Mouse (Mus musculus): ENCODE measurements around the gene Cdh4. TPM values are rescaled to one million over a fixed set of nuclear protein-coding genes. Genes with fewer than 3 reads are reported as not detected.
A peak's percentile ranks its signal among the peaks of the same experiment; 100 is the strongest.

Cdh4 gene
- polyA plus RNA-seq (2011; ENCODE audit: insufficient read length, low read depth, missing spikeins): 2.5 and 3.2 TPM in 2 replicates

DNA sequence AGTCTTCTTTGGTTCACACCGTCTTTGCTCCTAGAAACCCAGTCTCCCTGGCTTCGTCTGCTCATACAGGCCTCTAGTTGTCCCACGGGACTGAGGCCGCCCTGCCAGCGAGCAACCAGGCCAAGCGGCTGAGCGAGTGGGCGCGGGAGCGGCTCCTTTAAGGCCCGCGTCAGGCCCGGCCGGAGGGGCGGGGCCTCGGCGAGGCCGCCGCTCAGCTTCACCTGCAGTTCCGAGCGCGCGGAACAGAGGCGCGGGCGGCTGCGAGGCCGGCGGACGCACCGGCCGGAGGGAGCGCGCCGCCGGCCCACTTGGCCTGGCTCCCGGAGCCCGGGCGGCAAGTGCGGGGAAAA, at the start of gene Cdh4:
TSS of gene Cdh4 (plus strand) at position 241 of the 350 bp plus-strand sequence.
- peak within 1 kb of the TSS; percentile 64 for H3K4me3 ChIP-seq (ENCODE audit: insufficient read depth, low read length)

DNA sequence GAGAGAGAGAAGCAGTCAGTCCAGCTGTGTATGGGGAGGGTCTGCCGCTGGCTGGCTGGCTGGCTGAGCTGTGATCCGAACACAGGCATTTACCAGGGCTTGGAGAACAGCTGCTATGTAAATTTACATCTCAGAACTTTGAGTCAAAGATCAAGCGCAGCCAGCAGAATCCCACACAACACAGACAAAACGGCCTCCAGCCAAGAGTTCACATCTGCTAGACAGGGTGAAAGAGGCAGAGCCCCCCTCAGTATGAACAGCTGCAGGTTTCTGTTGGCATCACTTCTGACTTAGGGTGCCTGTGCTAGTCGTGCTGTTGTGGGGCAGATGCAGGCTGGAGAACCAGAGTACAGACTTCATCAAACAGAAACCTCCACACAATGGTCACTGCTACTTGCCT, 46.8 kb upstream of the Cdh4 start:
- H3K4me3 ChIP-seq (ENCODE audit: insufficient read depth, low read length): no peak overlapping the region
- H3K4me1 ChIP-seq (ENCODE audit: control insufficient read depth, insufficient read depth, low read length): peaks cover under 1% of the 10 kb centered on the region; the same call in 1 of the 2 replicates
- TF ChIP-seq CTCF (IDR thresholded peaks at IDR 0.05; ENCODE audit: borderline replicate concordance, insufficient read depth, low read length): no peak
- no peak for TF ChIP-seq POLR2A (IDR thresholded peaks at IDR 0.05; ENCODE audit: low read depth, low read length)
- no peak overlapping the region for H3K27ac ChIP-seq (ENCODE audit: insufficient read depth, low read length)

More for the DNA sequence above, at the start of gene Cdh4:
- TF ChIP-seq POLR2A (IDR thresholded peaks at IDR 0.05; ENCODE audit: low read depth, low read length) (no peak), CTCF (IDR thresholded peaks at IDR 0.05; ENCODE audit: borderline replicate concordance, insufficient read depth, low read length) (no peak)
- Histone ChIP-seq H3K4me1 (ENCODE audit: control insufficient read depth, insufficient read depth, low read length) (no peaks in the 10 kb centered on the region), H3K27ac (ENCODE audit: insufficient read depth, low read length) (no peak within 1 kb of the TSS)

DNA sequence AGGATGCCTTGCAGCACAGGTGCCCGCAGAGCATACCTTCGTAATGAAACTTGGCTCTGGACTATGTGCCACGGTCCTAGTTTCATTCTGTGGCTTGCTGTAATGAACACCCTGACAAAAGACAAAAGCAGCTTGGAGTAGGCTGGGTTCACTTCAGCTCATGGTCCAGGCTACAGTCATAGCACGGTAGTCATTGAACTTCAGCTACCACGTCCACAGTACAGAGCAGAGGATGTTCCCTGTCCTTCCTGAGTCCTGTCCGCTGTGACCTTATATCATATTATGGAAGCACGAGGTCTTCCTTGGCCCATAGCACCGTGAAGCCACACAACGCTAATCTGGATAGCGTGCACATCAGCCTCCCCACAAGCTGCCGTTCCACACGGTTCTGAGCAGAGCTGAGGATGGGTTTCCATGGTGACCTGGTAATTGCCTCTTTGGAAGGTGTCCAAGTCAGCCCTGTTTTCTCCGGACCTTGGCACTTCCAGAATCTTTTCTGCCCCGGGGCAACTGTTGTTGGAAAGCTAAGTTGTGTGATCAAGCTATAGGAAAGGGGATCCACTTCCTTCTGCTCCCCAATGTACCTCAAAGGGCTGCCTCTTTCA, 42.5 kb upstream of the Cdh4 start:
- Histone ChIP-seq H3K27ac (ENCODE audit: insufficient read depth, low read length) (no peak overlapping the region), H3K4me3 (ENCODE audit: insufficient read depth, low read length) (no peak overlapping the region), H3K4me1 (ENCODE audit: control insufficient read depth, insufficient read depth, low read length) (no peaks in the 10 kb centered on the region)
- TF ChIP-seq POLR2A (IDR thresholded peaks at IDR 0.05; ENCODE audit: low read depth, low read length) (no peak), CTCF (IDR thresholded peaks at IDR 0.05; ENCODE audit: borderline replicate concordance, insufficient read depth, low read length) (no peak)

DNA sequence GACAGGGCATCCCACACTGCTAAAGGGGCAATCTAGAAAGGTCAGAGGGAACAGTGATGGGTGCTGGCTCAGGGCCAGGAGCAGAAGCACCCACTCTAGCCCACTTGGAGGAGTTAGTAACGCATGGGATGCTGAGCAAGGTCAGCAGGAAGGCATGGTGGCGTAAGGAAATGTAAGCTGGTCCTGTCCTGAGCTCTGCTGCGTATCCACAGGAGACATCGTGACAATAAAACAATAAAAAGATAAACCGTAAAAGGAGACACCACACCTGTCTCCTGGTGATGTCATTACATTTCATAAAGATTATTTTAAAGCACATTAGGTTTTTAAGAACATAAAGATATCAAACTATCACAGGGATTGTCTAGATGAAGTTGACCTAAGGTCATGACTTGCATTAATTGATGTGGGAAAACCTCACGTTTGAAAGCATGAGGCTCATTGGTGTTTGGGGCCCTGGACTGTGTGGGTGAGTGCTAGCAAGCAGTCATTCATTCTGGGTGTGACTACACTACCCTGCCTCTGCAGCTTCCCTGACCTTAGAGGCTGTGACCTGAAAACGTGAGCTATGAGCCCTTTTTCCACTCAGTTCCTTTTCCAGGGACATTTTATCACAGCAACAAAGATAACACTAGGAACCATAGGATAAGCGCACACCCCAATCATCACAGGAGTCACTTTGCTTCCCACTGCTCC, 31.2 kb upstream of the Cdh4 start:
- peaks cover 7% of the 10 kb centered on the region for H3K4me1 ChIP-seq (ENCODE audit: control insufficient read depth, insufficient read depth, low read length)
- no peak overlapping the region for H3K4me3 ChIP-seq (ENCODE audit: insufficient read depth, low read length)
- no peak for TF ChIP-seq CTCF (IDR thresholded peaks at IDR 0.05; ENCODE audit: borderline replicate concordance, insufficient read depth, low read length)
- TF ChIP-seq POLR2A (IDR thresholded peaks at IDR 0.05; ENCODE audit: low read depth, low read length): no peak
- H3K27ac ChIP-seq (ENCODE audit: insufficient read depth, low read length): no peak overlapping the region

DNA sequence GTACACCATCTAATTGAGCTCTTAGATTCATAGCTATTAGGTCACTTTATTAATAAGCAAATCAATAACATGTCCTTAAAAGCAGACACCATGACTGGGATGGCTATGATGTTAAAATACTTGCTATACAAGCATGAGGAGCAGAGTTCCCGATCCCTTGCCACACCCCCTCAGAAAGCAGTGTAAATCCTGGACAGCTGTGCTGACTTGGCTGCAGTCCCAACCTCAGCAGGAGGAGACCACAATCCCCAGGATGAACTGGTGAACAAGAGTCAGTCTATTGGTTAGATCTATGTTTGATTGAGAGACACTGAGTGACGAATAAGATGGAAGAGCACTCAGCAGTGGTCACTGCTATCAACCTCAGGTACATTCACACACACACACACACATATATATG, 29.3 kb upstream of the Cdh4 start:
- H3K27ac ChIP-seq (ENCODE audit: insufficient read depth, low read length): no peak overlapping the region
- H3K4me3 ChIP-seq (ENCODE audit: insufficient read depth, low read length): no peak overlapping the region
- TF ChIP-seq CTCF (IDR thresholded peaks at IDR 0.05; ENCODE audit: borderline replicate concordance, insufficient read depth, low read length): no peak
- TF ChIP-seq POLR2A (IDR thresholded peaks at IDR 0.05; ENCODE audit: low read depth, low read length): no peak
- H3K4me1 ChIP-seq (ENCODE audit: control insufficient read depth, insufficient read depth, low read length): peaks cover 7% of the 10 kb centered on the region

DNA sequence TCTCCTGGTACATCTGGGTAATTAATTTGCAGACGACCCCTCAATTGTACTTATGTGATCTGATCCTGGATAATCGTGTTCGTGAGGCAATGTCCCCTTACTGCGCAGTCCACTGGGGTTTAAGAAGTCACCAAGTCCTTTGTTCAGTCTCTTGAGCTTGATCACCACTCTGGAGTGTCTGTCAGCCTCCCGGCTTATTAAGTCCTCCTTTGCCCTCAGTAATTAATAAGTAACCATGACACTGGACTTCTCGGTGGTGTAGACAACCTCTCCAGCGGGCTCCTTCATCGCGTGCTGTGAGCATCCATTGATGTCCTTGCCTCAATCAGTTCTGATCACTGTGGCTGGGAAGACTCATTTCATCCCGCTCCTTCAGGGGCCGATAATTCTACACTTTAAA, 28.0 kb upstream of the Cdh4 start:
- Histone ChIP-seq H3K27ac (ENCODE audit: insufficient read depth, low read length) (no peak overlapping the region), H3K4me1 (ENCODE audit: control insufficient read depth, insufficient read depth, low read length) (peaks cover 7% of the 10 kb centered on the region), H3K4me3 (ENCODE audit: insufficient read depth, low read length) (no peak overlapping the region)
- no peak for TF ChIP-seq CTCF (IDR thresholded peaks at IDR 0.05; ENCODE audit: borderline replicate concordance, insufficient read depth, low read length)
- no peak for TF ChIP-seq POLR2A (IDR thresholded peaks at IDR 0.05; ENCODE audit: low read depth, low read length)

DNA sequence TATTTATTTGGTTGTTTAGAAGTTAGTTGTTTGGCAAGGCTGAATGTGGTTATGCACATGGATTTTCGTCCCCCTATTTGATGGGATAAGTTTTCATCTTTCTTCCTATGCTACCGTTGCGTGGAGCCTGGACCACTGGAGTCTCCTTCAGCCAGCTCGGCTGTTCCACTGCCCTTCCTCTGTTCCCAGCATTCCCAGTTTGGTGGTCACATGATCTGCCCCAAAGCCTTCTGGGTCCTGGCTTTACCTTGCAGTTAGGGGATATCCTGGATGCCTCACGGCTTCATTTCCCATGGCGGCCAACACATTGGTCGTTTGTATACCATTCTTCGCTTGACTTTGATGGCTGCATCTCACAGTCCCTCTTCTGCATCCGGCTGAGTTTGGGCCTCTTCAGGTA, 27.5 kb upstream of the Cdh4 start:
- no peak for TF ChIP-seq CTCF (IDR thresholded peaks at IDR 0.05; ENCODE audit: borderline replicate concordance, insufficient read depth, low read length)
- TF ChIP-seq POLR2A (IDR thresholded peaks at IDR 0.05; ENCODE audit: low read depth, low read length): no peak
- no peak overlapping the region for H3K4me3 ChIP-seq (ENCODE audit: insufficient read depth, low read length)
- no peak overlapping the region for H3K27ac ChIP-seq (ENCODE audit: insufficient read depth, low read length)
- peaks cover 7% of the 10 kb centered on the region for H3K4me1 ChIP-seq (ENCODE audit: control insufficient read depth, insufficient read depth, low read length)

DNA sequence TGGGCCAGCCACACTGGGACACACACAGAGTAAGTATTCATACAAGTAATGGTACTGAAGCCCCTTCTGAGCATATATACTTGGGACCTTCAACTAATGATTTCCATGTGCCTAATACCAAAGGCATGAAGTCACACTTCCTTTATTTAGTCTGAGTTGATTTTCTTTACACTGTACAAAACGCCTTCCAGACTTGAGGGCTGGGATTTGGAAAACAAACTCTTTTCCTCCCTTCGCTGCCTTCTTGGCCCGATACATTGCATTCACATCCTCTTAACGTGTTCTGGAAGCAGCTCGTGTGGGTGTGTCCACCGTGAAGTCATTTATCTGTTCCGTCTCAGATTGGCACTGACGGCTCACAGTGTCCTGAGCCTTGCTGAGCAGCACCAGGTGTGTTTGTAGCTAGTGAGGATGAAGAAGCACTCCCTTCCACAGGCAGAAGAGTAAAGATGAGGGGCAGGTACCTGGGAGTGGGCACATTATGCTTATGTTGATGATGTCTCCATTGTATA, 26.3 kb upstream of the Cdh4 start:
- TF ChIP-seq POLR2A (IDR thresholded peaks at IDR 0.05; ENCODE audit: low read depth, low read length): no peak
- TF ChIP-seq CTCF (IDR thresholded peaks at IDR 0.05; ENCODE audit: borderline replicate concordance, insufficient read depth, low read length): no peak
- H3K27ac ChIP-seq (ENCODE audit: insufficient read depth, low read length): 0 out of 2 replicates have a peak overlapping the region, but pooled peaks have one; percentile 5
- H3K4me1 ChIP-seq (ENCODE audit: control insufficient read depth, insufficient read depth, low read length): peaks cover 7% of the 10 kb centered on the region
- H3K4me3 ChIP-seq (ENCODE audit: insufficient read depth, low read length): no peak overlapping the region

DNA sequence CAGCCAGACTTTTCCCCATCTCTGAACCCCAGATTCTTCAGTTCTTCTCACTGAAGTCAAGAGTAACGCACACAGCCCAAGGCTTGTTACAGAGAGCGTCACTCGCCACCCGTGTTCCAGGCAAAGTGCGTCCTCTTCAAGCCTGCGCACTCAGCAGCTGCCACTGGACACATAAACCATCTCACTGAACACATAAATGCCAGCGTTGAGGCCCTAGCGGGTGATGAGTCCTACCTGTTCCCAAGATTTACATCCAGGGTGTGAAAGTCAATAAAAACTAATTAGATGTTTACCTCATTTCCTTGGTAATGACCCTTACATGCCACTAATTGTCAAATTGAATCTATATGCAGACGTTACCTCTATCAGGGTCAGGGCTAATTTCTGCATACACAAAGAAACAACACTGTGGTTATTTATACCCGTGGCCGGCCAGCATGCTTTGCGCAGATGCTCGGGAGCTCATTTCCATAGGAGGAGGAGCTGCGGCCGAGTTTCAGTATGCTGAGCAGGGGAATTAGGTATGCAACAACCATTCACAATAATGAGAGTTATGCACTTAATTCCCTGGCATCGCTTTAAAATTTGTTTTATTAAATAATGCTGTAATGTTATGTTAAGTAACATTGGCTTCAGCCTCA, 25.5 kb upstream of the Cdh4 start:
- H3K4me3 ChIP-seq (ENCODE audit: insufficient read depth, low read length): no peak overlapping the region
- TF ChIP-seq CTCF (IDR thresholded peaks at IDR 0.05; ENCODE audit: borderline replicate concordance, insufficient read depth, low read length) (no peak), POLR2A (IDR thresholded peaks at IDR 0.05; ENCODE audit: low read depth, low read length) (no peak)
- H3K4me1 ChIP-seq (ENCODE audit: control insufficient read depth, insufficient read depth, low read length): peaks cover 7% of the 10 kb centered on the region
- no peak overlapping the region for H3K27ac ChIP-seq (ENCODE audit: insufficient read depth, low read length)

DNA sequence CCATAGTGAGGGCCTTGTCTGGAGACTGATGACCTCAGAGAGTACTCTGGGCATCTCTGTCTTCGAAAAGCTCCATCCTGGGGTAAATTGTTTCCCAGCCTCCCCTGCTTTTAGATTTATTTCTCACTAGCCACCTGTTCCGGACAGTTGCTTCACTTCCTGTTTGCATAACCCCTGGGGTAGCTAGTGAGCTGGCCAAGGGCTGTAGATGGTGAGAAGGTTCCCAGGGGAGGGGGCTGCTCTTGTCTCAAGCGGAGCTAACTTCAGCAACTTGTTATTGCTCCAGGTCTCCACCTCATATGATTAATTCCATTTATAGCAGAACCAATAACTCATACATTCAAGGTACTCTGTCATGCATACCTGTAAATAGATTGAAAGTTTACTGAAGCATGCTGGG, 16.6 kb upstream of the Cdh4 start:
- Histone ChIP-seq H3K4me3 (ENCODE audit: insufficient read depth, low read length) (no peak overlapping the region), H3K27ac (ENCODE audit: insufficient read depth, low read length) (no peak overlapping the region), H3K4me1 (ENCODE audit: control insufficient read depth, insufficient read depth, low read length) (no peaks in the 10 kb centered on the region)
- TF ChIP-seq CTCF (IDR thresholded peaks at IDR 0.05; ENCODE audit: borderline replicate concordance, insufficient read depth, low read length) (no peak), POLR2A (IDR thresholded peaks at IDR 0.05; ENCODE audit: low read depth, low read length) (no peak)

Measured in embryonic fibroblast, embryonic 13.5 days (primary cell).